Mouse (Mus musculus): ENCODE measurements around the gene Rpp14. TPM values are rescaled to one million over a fixed set of nuclear protein-coding genes. Genes with fewer than 3 reads are reported as not detected.

Gene Rpp14
- polyA plus RNA-seq (2012; rRNA removed): 23.6 and 24.3 TPM in 2 replicates

- peak; percentile 29; the same call in 1 of the 2 replicates for TF ChIP-seq POLR2A (IDR thresholded peaks at IDR 0.05; ENCODE audit: borderline replicate concordance, extremely low read depth, insufficient read depth, insufficient read length, poor library complexity, severe bottlenecking)
- peak; percentile 96 for TF ChIP-seq CTCF (IDR thresholded peaks at IDR 0.05; ENCODE audit: borderline replicate concordance, extremely low read depth, insufficient read depth, insufficient read length)
- DNase-seq (ENCODE audit: low read depth): peak; percentile 98
Observed at GRCm38 (mm10) chr14:8080165-8080679, at the start of gene Rpp14. Gene Rpp14, plus strand, starts transcription at chr14:8080367.

- TF ChIP-seq POLR2A (IDR thresholded peaks at IDR 0.05; ENCODE audit: borderline replicate concordance, extremely low read depth, insufficient read depth, insufficient read length, poor library complexity, severe bottlenecking): no peak
- TF ChIP-seq CTCF (IDR thresholded peaks at IDR 0.05; ENCODE audit: borderline replicate concordance, extremely low read depth, insufficient read depth, insufficient read length): no peak
- DNase-seq (ENCODE audit: low read depth): no peak
Observed at GRCm38 (mm10) chr14:8030535-8030934, 49.6 kb upstream of the Rpp14 start.

GRCm38 (mm10) chr14:8032087-8032944 is 47.9 kb upstream of the Rpp14 start:
- no peak for TF ChIP-seq POLR2A (IDR thresholded peaks at IDR 0.05; ENCODE audit: borderline replicate concordance, extremely low read depth, insufficient read depth, insufficient read length, poor library complexity, severe bottlenecking)
- no peak for TF ChIP-seq CTCF (IDR thresholded peaks at IDR 0.05; ENCODE audit: borderline replicate concordance, extremely low read depth, insufficient read depth, insufficient read length)
- peak; percentile 44 for DNase-seq (ENCODE audit: low read depth)

DNA sequence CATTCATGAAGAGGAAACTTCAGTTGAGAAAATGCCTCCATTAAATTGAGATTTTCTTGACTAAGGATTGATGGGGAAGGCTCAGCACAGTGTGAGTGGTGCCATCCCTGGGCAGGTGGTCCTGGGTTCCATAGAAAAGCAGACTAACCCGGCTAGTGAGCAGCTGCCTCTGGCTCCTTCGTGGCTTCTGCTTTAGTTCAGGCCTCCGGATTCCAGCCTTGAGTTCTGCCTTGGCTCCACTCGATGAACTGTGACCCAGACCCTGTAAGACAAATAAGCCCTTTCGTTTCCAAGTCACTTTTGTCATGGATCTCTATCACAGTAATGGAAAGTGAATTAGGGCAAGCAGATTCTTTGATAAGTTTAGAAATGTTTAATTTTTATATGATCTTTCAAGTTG is 45.6 kb upstream of the Rpp14 start:
- no peak for DNase-seq (ENCODE audit: low read depth)
- no peak for TF ChIP-seq CTCF (IDR thresholded peaks at IDR 0.05; ENCODE audit: borderline replicate concordance, extremely low read depth, insufficient read depth, insufficient read length)
- TF ChIP-seq POLR2A (IDR thresholded peaks at IDR 0.05; ENCODE audit: borderline replicate concordance, extremely low read depth, insufficient read depth, insufficient read length, poor library complexity, severe bottlenecking): no peak

DNA sequence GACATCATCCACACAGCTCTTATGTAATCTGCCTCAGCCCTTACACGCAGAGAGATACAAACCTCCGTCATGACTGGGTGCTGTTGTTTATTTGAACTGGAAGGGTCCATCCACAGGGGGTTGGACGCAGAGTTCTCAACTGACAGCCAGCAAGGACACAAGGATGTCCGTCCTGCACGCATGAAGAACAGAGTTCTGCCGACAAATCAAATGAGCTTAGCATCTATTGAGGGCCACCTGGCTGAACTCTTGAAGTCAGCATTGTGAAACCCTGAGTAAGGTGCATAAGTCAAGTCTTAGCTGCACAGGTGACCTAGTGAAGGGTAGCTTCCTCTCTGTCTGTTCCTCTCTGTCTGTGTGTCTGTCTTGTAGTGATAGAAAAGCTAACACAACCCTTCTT is 44.2 kb upstream of the Rpp14 start:
- DNase-seq (ENCODE audit: low read depth): no peak
- no peak for TF ChIP-seq CTCF (IDR thresholded peaks at IDR 0.05; ENCODE audit: borderline replicate concordance, extremely low read depth, insufficient read depth, insufficient read length)
- TF ChIP-seq POLR2A (IDR thresholded peaks at IDR 0.05; ENCODE audit: borderline replicate concordance, extremely low read depth, insufficient read depth, insufficient read length, poor library complexity, severe bottlenecking): no peak

GRCm38 (mm10) chr14:8036406-8036805 is 43.8 kb upstream of the Rpp14 start:
- TF ChIP-seq POLR2A (IDR thresholded peaks at IDR 0.05; ENCODE audit: borderline replicate concordance, extremely low read depth, insufficient read depth, insufficient read length, poor library complexity, severe bottlenecking) (no peak), CTCF (IDR thresholded peaks at IDR 0.05; ENCODE audit: borderline replicate concordance, extremely low read depth, insufficient read depth, insufficient read length) (no peak)
- no peak for DNase-seq (ENCODE audit: low read depth)

GRCm38 (mm10) chr14:8038150-8038549 is 42.0 kb upstream of the Rpp14 start:
- DNase-seq (ENCODE audit: low read depth): no peak
- TF ChIP-seq CTCF (IDR thresholded peaks at IDR 0.05; ENCODE audit: borderline replicate concordance, extremely low read depth, insufficient read depth, insufficient read length): no peak
- no peak for TF ChIP-seq POLR2A (IDR thresholded peaks at IDR 0.05; ENCODE audit: borderline replicate concordance, extremely low read depth, insufficient read depth, insufficient read length, poor library complexity, severe bottlenecking)

DNA sequence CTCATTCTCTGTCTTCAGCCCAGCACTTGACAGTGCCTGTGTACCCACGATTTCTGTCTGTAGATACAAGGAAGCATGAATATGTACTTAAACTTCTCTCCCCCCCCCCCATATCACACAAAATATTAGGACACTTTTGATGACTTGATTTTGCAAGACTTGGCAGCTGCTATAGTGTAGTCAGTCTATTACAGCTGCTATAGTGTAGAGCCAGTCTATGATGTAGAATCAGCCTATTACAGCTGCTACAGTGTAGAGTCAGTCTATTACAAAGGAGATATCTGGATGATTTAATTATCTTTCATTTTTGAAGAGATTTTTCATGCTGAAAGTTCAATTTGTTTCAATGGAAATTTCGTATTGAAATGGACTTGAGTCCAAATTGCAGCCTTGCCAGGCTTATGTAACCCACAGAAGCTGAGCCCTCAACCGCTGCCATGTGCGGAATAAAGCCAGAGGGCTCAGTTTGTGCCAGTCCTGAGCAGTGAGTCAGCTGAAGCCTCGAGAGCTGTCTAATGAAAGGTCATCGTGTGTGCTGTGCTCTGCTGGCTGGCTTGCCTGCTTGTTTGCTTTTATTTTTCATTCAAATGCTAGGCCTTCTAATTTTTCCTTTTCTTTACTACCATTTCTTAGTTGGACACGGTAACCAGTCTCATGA is 41.2 kb upstream of the Rpp14 start:
- no peak for TF ChIP-seq POLR2A (IDR thresholded peaks at IDR 0.05; ENCODE audit: borderline replicate concordance, extremely low read depth, insufficient read depth, insufficient read length, poor library complexity, severe bottlenecking)
- no peak for TF ChIP-seq CTCF (IDR thresholded peaks at IDR 0.05; ENCODE audit: borderline replicate concordance, extremely low read depth, insufficient read depth, insufficient read length)
- peak; percentile 11 for DNase-seq (ENCODE audit: low read depth)

DNA sequence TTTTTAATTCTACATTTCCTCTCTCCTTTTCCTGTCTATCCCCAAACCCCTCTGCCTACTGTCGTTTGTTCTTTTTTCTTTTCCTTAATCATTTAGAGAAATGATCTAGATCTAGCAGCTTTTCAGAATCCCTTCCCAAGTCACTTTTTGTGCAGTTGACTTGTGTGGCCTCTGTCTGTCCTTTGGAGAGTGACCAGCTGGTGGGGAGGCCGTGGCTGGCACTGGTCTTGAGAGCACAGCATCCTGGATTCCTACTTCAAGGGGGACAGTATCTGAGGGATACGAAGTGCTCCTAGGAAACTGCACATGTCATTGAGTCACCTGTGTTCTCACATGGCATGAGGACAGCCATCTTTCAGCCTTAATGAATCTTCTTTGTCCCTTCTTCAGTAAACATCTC is 40.0 kb upstream of the Rpp14 start:
- TF ChIP-seq CTCF (IDR thresholded peaks at IDR 0.05; ENCODE audit: borderline replicate concordance, extremely low read depth, insufficient read depth, insufficient read length) (no peak), POLR2A (IDR thresholded peaks at IDR 0.05; ENCODE audit: borderline replicate concordance, extremely low read depth, insufficient read depth, insufficient read length, poor library complexity, severe bottlenecking) (no peak)
- no peak for DNase-seq (ENCODE audit: low read depth)

DNA sequence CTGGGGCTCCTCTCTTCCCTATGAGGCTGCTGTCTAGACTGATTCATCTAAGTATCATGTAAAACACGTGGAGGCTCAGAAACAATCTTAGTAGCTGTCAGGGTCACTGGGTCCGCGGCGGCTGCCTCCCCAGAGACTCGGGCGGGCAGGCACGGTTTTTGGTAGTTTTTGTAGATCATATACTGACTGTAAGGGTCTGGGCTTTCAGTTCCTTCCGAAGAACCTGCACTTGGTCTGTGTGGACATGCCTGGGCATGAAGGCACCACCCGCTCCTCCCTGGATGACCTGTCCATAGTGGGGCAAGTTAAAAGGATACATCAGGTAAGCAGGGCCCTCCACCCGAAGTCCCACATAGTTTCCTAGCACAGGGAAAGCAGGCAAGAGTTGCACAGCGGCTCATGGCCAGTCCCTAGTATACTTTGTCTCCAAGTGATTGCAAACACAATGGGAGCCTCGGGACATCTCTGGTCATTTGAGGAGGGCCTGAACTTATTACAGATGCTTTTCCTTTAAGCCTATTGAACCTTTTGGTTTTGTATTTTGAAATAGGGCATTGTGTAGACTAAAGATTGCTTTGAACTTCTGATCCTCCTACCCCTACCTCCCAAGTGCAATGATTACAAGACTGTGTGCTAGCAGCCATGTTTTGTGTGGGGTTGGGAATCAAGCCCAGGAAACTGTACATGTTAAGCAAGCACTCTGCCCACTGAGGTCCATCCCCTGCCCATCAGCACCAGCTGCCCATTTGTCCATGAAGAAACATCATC is 39.1 kb upstream of the Rpp14 start:
- no peak for DNase-seq (ENCODE audit: low read depth)
- TF ChIP-seq POLR2A (IDR thresholded peaks at IDR 0.05; ENCODE audit: borderline replicate concordance, extremely low read depth, insufficient read depth, insufficient read length, poor library complexity, severe bottlenecking) (no peak), CTCF (IDR thresholded peaks at IDR 0.05; ENCODE audit: borderline replicate concordance, extremely low read depth, insufficient read depth, insufficient read length) (no peak)

- TF ChIP-seq CTCF (IDR thresholded peaks at IDR 0.05; ENCODE audit: borderline replicate concordance, extremely low read depth, insufficient read depth, insufficient read length): no peak
- TF ChIP-seq POLR2A (IDR thresholded peaks at IDR 0.05; ENCODE audit: borderline replicate concordance, extremely low read depth, insufficient read depth, insufficient read length, poor library complexity, severe bottlenecking): no peak
- DNase-seq (ENCODE audit: low read depth): no peak
Observed at GRCm38 (mm10) chr14:8042120-8042519, 38.0 kb upstream of the Rpp14 start.
